Mouse (Mus musculus) stomach, postnatal 0 days (tissue): ENCODE measurements at regions not wholly inside any gene's neighbourhood (a gene's known extent, or its start where the extent isn't known, plus 50 kb on each side); places are given as distances from the start of the nearest gene placed in this dataset.

Experiments
- CTCF ChIP-seq: IDR thresholded peaks from 2 replicates; pipeline ENCODE4 v1.5.1; 2016; ENCODE audit warnings: antibody characterized with exemption, low read depth, mild to moderate bottlenecking, moderate library complexity
- EP300 ChIP-seq: optimal IDR thresholded peaks from 2 replicates; pipeline ENCODE3; 2016; ENCODE audit warnings: antibody characterized with exemption

- TF ChIP-seq CTCF (peak; percentile 92), EP300 (no peak)
Observed at GRCm38 (mm10) chr1:154118374-154119004, 82.5 kb upstream of the Zfp648 start.
